Mouse (Mus musculus) heart, adult 8-10 months (tissue): ENCODE data around the gene Itgb7. TPM values are rescaled to one million over a fixed set of nuclear protein-coding genes. Genes with fewer than 3 reads are reported as not detected.

Source experiments
- DNase-seq: peaks from one replicate; pipeline ENCODE4 v3.0.0; 2022; ENCODE audit warnings: low spot score
- total RNA-seq, 4 experiments: library from RNA; stranded (reverse); gene quantifications; 2 replicates each; pipeline ENCODE4 v1.2.4; 2022

Itgb7 gene
- 1 to 10 TPM in 2 of 4 experiments, under 1 TPM in 2; 0.82 to 3.2 (median 1.5) TPM for total RNA-seq

DNA sequence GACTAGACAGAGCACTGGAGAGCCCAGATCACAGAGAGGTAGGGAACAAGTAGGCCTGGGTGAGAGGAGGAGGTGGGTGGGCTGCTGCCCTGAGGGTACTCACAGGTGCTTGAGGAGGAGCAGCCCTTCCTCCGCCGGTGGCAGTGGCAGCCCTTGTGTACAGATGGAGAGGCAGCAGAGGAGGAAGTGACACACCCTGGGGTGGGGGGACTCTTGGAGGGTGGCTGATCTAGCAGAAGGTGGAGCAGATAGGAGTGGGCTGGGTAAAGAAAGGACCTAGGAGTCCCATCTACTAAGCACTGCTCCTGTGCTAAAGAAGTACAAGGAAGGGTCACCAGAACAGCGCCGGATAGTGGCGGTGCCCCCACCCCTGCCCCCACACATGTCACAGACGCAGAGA lies at the start of gene Itgb7:
Itgb7 (minus strand) TSS at position 197 of the 400 bp plus-strand sequence.
- DNase-seq = no peak

DNA sequence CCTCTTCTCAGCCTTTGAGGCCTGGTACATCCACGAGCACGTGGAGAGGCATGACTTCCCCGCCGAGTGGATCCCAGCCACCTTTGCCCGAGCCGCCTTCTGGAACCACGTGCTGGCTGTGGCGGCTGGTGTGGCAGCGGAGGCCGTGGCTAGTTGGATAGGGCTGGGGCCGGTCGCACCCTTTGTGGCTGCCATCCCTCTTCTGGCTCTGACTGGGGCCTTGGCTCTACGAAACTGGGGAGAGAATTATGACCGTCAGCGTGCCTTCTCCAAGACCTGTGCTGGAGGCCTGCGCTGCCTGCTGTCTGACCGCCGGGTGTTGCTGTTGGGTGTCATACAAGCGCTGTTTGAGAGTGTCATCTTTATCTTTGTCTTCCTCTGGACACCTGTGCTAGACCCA lies 48.9 kb upstream of the Itgb7 start:
- DNase-seq = no peak

DNA sequence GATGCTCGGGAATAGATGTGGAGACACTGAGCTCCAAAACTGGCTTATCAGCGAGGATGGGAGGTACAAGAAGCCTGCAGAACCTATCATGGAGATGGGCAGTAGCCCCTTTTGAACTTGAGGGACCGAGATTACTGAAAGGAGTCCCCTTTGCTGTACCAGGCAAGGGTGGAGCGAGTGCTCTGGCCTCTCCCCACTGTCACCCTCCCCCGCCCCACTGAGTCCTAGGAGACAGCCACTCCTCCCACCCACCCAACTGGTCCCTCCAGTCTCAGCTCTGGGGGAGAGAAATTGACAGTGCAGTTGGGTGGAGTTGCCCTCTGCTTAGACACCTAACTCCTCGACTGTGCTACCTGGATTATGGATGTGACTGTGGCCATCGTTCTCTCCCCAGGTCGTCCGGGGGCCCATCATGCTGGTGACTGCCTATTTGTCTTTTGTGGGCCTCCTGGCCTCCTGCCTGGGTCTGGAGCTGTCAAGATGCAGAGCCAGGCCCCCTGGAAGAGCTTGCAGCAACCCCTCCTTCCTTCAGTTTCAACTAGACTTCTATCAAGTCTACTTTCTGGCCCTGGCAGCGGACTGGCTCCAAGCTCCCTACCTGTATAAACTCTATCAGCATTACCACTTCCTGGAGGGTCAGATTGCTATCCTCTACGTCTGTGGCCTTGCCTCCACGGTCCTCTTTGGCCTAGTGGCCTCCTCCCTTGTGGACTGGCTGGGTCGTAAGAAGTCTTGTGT lies 48.2 kb upstream of the Itgb7 start:
- DNase-seq = no peak

DNA sequence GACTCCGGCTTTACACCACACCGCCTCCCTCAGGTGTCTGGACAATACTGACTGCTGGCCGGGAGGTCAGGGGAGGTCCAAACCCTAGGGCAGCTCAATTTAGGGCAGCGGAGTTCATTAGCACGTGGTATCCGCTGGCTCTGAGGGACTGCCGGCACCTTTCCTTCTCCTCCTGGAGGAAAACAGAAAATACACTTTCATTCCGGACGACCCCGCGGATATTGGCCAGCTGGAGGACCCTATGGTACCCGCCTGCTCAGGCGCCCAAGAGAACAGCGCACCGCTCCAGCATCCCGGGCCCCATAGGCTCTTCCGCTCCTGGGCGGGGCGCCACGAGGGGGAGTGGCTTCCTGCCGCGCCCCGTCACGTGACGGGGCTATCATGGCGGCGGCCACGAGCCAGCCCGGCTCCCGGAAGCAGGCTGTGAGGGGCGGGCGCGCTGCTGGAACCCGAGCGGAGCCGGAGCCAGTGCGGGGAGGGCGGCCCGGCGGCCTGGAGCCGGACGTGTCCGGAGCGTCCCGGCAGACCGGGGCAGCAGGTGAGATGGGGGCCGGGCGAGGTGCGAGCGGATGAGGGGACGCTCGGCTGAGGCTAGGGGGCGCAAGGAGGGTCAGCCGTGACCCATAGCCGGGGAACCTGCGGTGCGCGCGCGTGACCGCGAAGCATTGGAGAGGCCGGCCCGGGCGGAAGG lies 47.5 kb upstream of the Itgb7 start, which contains the start of gene Mfsd5:
Mfsd5 (plus strand) TSS at position 363 of the 691 bp plus-strand sequence.
- peak; percentile 74 for DNase-seq

DNA sequence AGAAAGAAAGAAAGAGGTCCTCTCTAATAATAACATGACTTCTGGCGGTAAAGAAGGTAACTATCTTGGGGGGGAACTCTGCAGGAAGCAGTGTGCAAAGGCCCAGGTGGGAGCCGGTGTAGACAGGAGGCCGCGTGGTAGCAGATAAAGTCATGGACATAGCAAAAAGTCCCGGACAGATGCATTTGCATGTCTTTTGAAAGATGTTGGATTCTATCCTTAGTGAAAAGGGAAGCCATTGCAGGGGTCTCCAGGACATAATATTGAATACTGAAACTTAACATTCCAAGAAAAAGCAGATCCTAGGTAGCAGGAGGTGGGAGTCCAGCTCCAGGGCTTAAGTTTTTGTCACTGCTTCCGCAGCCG lies 47.0 kb upstream of the Itgb7 start:
- DNase-seq = no peak

DNA sequence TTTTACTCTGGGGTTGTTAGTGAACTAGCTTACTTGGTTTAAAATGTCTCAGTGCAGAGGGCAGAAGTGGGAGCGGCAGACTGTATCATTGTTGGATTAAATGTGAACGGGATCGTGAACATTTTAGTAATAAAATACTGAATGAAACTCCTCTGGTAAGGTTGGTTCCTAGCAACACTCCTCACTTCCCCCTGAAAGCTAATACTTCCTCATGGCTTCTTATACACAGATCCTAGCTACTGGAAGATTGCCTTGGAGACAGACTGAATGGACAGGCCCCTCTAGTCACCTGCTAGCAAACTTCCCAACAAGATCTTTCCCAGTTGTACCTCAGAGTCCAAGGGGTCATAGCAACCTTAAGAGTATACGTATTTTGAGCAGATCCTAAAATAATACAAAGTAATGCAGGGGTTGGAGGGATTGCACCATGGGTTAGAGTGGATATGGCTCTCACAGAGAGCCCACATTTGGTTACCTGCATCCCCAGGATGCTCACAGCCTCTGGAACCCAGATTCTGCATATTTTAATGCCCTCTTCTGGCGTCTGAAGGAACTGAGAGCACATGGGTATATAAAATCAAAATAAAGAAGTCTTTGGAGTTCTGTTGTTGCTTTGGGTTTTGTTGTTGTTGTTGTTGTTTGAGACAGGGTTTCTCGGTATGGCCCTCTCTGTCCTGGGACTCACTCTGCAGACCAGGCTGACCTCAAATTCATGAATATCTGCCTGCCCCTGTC lies 42.4 kb upstream of the Itgb7 start:
- no peak for DNase-seq

DNA sequence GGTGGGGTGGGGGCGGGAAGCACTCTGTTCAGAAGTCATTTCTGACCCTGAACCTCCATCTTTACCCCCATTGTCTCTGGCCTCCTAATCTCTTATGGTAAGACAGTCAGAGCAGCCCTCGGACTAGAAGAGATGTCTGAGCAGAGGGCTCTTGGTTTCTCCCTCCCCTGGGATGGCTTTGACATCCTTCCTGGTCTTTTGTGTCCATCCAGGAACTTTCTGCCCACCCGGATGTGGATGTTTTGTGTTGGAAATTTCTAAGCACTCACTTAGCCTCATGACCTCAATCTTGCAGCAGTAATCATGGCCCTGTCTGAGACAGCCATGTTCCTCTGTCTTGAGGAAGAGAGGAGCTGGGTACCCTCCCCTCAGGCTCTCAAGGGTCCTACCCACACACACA lies 39.7 kb upstream of the Itgb7 start:
- no peak for DNase-seq

DNA sequence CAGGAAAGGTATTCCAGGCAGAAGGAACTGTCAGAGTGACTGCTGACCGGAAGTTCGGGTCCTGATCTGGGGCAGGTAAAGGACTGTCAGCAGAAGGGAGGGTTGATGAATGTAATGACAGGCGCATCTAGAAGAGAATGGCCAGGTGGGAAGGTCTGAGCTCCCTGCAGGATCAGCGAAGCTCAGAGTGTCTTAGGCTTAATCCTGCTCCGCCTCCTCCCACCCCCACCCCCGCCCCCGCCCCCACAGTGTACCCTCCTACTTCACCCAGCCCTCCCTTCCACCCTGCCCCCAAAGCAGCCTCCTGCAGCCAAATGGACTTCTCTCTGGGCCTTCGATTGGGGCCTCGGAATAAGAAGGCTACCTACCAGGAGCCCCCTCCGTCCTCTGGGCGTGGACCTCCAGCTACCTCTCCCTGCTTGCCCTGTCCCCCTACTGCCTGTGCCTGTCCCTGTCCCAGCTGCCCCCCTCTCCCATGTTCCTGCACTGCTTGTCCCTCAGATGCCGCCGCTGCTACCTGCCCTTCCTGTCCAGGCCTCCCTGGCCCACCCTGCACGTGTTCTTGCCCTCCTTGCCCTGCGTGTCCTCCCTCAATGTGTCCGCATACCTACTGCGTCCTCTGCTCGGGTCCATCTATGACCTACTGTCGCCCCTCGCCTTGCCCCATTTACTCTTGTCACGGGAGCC lies 38.7 kb upstream of the Itgb7 start, which contains the start of gene Gm9918:
Gm9918 (plus strand) TSS at position 290 of the 687 bp plus-strand sequence.
- DNase-seq = no peak

DNA sequence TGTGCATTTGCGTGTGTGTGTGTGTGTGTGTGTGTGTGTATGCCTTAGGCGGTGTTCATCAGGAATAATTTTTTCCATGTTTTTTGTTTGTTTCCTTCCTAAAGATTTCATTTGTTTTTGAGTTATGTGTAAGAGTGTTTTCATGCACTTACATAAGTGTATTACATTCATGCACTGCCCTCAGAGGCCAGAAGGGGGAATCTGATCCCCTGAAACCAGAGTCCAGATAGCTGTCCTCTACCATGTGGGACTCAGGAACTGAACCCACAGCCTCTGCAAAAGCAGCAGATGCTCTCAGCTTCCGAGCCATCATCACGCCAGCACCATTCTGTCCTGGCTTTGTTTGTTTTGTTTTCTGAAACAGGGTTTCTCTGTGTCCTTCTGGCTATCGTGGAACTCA lies 33.8 kb upstream of the Itgb7 start:
- DNase-seq = no peak

DNA sequence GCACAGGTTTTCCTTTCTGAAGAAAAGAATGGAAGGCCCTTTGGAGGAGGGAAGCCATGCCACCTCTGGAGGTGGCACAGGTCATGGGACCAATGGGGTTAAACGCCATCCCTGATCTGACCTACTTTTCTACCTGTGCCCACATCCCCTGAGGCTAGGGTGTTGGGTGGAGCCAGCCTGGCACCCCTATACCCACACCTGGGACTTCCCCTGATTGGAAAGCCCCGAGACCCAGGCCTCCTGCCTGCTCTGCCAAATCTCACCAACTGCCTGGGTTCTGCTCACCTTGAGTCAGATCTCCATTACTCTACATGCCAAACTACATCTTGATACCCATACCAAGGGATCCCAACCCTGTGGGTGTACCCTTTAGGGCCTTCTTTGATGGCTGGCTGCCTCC lies 31.3 kb upstream of the Itgb7 start:
- no peak for DNase-seq

DNA sequence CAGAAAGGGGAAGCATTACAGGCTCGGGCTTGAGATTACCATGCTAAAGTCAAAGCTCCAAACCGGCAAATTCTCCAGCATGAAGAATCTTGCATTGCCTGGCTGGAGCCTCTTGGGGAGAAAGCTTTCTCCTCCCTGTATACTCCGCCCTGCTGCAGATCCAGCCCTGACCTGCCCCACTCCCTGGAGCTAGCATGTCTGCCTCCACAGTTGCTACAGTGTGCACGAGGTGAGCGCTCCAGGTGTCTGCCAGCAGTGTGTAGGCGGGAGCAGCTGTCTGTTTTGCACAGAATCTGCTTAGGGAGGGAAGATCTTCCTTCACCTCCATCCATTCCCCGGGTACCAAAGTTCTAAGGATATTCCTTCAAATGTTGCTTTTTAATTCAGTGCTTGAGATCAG lies 30.8 kb upstream of the Itgb7 start:
- DNase-seq = no peak

DNA sequence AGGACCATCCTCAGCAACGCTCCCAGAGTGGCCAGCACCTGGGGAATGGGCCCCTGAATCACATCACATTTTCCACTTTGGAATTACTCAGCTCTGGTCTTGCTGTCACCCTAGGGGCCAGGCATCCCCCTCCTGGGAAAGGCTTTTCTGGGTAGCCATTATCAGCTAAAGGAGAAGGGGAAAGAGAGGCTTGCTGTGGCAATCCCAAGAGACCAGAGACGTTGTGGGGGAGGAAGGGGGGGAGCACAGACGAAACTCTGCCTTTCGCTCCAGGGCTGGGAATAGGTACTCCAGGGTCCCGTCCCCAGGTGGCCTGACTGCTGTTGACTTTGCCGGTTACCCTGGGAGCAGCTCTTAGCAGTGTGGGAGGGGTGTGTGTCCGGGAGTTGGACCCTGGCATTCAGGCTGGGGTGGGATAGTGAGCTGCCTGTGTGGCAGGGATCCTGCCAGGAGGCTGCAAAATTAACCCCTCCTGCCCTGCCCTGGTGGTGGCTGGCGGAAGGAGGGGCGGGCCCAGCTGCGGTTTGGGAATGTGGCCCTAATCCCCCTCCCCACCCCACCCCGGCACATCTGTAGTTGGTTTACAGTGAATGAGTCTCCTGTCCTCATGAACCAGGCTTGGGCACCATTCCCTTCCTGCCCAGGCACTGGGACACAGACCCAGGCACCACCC lies 27.0 kb upstream of the Itgb7 start:
- DNase-seq = no peak

DNA sequence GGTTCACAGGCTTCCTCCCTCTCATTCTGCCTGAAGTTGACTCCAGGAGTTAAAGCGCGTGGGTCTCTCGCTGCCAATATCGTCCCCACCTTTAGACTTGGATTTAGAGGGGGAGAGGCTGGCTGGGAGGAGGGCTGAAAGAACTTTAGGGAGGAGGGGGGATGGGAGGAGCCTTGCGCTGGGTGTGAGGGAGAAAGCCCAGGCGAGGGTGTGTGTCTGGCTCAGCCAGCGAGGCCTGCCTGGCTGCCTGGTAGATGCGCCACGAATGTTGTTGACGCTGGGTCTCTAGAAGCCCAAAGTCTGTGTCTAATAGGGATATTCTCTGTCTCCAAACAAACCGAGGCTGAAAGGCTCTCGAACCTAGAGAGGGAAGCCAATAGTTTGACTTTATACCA lies 26.3 kb upstream of the Itgb7 start:
- no peak for DNase-seq

DNA sequence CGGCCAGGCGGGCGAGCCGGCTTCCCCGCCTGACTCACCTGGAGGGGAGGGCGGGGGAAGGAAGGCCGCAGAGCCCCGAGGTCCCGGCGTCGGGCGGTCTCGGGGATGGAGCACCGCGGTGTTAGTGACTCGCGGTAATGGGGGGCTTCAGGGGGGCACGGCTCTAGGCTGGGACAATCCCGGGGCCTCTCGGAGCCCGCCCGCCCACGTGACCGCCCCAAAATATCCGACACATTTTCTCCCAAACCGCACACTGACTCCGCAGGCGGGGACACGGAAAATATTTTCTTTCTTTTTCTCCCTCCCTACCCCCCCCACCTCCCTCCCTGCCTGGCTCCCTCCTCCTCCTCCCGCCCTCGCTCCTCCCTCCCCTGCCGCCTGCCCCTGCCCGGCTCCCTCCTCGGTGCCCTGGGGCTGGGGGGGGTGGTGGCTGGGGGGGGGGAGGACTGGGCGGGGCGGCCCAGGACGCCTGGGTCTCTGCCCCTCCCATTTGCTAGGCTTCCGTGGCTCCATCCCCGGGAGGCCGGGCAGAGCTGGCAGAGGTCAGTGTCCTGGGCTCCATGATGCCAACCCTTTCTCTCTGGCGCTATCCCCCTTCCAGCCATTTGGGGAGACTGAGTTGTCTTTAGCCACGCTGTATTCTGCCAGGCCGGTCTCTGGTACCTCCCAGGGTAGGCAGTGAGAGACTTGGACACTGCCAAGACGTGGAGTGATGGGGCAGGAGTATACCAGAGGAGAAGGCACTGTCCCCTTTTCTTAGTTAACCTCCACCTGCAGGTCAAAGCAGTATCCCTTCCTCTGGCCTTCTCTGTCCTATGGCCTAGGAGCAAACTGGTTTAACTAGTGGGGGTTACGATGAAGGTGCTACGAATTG lies 25.7 kb upstream of the Itgb7 start, which contains the start of gene Rarg:
Rarg (minus strand) TSS at position 316 of the 874 bp plus-strand sequence.
- DNase-seq = no peak

DNA sequence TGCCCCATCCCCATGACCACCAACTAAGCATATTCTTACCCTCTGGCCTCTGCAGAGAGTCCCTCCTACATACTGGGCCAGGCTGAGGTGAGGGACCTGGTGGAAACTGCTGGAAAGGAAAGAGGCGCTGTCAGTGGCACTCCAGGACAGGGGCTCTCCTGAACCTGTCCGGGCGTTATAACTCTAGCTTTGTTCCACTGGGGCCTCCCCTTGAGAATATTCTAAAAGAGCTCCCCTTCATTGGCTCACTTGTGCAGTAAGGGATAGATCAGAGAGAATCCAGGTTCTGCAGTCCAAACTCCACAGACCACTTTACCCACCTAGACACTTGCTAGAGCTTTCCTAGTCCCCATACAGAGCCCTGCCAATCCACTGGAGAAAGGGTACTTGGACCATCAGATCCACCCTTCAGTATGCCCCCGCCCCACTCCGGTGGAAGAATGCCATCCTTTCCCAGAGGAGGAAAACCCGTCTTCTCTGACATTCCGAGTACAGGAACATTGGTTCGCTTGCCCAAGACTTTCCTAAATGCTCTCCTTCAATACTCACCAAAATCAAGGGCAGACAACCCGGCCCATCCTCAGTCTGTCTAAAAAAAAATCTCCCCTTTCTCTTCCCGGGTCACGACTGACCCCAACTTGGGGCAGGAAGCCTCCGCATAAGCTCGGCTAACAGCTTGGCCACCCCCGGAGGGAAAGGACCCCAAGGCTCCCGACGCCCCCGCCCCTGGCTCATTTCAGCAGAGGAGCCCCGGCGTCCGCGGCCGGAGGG lies 24.9 kb upstream of the Itgb7 start:
- DNase-seq = no peak

DNA sequence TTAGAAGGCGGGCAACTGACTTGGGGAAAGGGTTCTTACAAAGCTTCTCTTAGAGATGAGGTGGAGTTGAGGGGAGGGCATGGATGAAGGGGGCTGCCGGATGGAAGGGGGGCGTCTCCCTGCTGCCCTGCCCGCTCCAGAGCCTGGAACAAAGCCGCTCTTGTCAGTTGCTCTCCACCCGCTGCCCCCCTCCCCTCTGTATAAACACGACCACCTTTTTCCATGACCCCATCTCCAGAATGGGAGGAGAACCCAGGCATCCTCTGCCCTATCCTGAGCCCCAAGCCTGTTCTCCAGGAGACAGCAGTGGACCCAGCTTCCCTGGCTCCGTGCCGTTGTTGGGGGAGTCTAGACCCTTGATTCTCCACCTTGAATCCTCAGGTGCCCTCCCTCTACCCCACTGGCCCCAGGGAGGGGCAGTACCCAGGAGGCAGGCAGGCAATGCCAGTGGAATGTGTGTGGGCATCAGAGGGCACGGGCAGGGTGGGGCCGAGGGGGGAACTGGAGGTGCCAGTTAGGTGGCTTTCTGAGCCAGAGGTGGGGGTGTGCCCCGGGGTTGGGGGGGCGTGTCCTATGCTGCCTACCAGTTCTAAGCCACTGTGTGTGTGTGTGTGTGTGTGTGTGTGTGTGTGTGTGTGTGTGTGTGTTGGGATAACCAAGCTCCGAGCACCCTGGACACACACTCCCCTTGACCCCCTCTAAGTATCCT lies 24.0 kb upstream of the Itgb7 start:
- no peak for DNase-seq

DNA sequence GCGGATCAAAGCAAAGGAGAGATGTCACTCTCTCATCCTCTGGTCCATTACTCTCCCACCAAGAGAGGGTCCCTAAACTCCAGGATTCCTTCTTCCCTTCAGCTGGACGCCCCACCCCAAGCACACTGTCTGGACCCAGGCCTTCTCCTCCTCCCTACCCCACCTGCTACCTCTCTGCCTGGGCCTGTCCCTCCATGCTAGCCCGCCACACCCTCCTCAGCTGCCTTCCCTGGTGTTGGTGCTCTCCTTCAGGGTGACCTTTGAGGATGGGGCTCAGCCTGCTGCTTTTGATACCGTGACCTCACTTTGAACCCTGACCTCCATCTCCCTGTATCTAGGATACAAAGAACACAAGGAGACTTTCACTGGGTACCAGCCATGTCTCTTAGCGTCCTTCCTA lies 18.8 kb upstream of the Itgb7 start:
- no peak for DNase-seq

DNA sequence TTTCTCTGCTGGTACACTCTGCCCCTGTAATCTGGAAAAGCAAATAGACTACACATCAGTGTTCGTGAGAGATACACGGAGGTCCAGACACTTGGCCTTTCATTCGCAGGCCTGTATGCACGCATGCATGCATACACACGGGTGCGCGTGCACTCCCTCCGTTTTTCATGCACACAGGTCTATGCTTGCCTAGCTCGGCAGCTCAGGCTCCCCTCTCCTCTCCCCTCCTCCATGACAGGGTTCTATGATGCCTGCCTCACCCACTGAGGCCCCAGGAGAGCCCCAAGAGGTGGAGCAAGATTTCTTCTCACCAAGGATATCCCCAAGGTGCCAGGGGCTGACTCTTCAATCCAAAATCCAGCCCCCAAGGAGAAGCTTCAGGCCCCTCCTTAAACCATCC lies 18.2 kb upstream of the Itgb7 start:
- no peak for DNase-seq

DNA sequence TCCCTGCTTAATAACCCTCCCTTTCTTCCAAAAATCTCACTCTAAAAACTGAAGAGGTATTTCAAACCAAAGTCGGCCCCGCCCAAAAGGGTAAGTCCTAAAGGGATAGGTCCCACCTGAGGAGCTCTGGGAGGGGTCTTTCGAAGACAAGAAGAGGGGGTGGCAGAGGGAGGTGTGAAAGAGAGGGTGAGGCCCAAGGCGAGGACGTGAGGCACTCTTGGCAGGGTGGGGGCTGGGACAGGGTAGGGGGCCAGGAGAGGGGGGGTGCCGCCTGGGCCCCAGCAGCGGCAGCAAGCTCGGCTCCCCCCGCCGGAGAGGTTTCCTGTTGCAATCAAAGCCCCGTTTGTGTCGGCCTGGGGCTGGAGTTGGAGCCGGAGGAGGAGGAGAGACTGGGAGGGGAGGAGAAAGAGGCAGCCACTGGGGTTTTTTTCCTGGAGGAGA lies 17.5 kb upstream of the Itgb7 start:
- DNase-seq = no peak
